Mouse (Mus musculus) adrenal gland, adult 18-20 months (tissue): ENCODE measurements around the gene Tiam2. TPM values are rescaled to one million over a fixed set of nuclear protein-coding genes. Genes with fewer than 3 reads are reported as not detected.

Source experiments
- DNase-seq, 2 experiments: peaks; one replicate each; pipeline ENCODE4 v3.0.0; 2021 to 2022; ENCODE audit warnings: low spot score in 2 of 2
- total RNA-seq, 2 experiments: library from RNA; stranded (reverse); gene quantifications; 1 replicate in 1 of 2; 2 replicates in 1 of 2; pipeline ENCODE4 v1.2.3; 2021

Gene Tiam2
- total RNA-seq, 2 experiments from 2014 or later = 6.4 to 29.1 TPM

- no peak for DNase-seq
These were observed 165.3 kb downstream of the Tiam2 start for GRCm38 (mm10) chr17:3491667-3492066.

GRCm38 (mm10) chr17:3495576-3495975 is 169.2 kb downstream of the Tiam2 start:
- no peak for DNase-seq

DNA sequence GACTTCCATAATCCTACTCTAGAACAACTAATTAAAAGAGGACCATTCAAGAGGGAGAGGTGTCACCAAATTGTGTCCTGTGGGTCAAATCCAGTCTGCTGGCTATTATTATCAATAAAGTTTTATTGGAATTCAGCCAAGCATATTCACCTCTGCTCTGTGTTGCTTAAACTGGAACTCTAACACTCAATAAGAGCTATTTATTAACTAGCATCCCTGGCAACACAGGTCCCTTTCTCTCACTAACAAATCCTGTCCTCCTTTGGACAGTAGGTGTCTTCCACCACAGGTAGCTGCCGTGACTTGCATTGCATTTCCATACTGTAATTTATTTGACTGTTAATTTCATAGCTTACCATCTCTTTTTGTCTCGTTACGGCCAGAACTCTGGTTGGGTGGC is 169.7 kb downstream of the Tiam2 start:
- DNase-seq = no peak

- no peak for DNase-seq
These were observed 171.7 kb downstream of the Tiam2 start for GRCm38 (mm10) chr17:3498086-3498485.

GRCm38 (mm10) chr17:3498580-3498979 is 172.2 kb downstream of the Tiam2 start:
- DNase-seq = no peak

DNA sequence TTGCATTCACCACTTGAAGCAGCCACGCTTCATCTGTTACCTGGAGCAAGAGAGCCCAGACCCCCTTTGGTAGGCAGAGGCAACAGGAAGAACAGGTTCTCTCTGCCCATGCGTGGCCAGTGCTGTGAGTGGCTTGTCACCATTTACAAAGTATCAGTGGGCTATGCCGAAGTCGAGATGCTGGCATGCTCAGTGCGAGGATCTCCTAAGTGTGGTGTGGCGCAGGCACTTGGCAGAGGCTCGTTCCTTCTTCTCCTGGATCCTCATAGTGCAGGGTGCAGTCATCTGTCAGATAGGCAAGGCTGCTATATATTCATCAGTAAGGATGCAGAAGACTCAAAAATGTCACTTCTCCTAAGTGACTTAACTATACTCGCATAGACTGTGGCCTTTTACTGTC is 173.1 kb downstream of the Tiam2 start:
- DNase-seq = no peak

- DNase-seq = no peak
These were observed 173.7 kb downstream of the Tiam2 start for GRCm38 (mm10) chr17:3500076-3500475.

- DNase-seq = no peak
These were observed 174.6 kb downstream of the Tiam2 start for GRCm38 (mm10) chr17:3500936-3501335.

DNA sequence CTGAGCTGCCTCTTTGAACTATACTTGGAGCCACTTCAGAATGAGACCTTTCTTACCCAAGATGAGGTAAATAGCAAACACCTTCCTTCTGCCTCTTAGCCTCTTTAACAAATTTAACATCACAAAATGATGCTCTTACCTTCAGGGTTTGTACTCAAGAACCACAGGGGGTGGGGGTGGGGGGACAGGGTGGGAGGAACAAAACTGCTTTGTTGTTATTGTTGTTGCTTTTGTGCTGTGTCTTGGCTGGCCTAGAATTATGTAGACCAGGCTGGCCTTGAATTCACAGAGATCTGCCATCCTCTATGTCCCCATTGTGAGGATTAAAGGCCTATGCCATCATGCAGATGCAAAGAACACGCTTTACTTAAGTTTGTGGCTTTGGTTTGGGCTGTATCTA is 179.3 kb downstream of the Tiam2 start:
- DNase-seq = no peak

DNA sequence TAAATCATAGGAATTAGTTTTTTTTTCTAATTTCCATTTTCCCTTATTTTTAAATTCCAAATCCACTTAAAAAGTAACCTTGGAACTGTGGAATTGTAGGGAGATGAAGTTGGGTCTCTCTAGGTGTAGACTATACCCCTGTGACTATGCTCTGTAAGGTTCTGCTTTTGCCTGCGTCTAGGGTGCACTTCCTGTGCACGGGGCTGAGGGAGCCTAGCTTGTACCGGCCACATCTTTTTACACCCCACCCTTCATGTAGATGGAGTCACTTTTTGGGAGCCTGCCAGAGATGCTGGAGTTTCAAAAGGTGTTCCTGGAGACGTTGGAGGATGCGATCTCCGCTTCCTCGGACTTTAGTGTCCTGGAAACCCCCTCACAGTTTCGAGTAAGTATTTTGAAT is 180.1 kb downstream of the Tiam2 start:
- no peak for DNase-seq

GRCm38 (mm10) chr17:3509841-3510240 is 183.5 kb downstream of the Tiam2 start:
- DNase-seq = peak; percentile 47 to 55

GRCm38 (mm10) chr17:3514316-3514715 is 187.9 kb downstream of the Tiam2 start:
- no peak for DNase-seq

- no peak for DNase-seq
These were observed 189.5 kb downstream of the Tiam2 start for GRCm38 (mm10) chr17:3515851-3516250.

- no peak for DNase-seq
These were observed 190.0 kb downstream of the Tiam2 start for GRCm38 (mm10) chr17:3516406-3516805.

DNA sequence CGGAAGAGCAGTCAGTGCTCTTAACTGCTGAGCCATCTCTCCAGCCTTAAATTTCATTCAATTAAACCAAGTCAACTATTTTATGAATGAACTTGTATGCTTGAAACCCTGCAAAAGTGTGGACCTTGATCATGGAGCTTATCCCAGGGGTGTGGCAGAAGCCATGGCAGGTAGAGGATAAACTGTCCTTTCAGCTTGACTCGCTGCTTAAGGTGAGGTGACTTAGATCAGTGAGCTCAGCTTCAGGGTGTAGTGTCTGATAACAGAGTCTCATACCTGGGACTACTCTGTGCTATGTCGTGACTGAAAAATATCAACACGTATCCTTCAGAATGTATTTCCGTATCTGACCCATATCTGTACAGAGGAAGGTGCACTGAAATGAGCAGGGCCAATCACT is 194.0 kb downstream of the Tiam2 start:
- no peak for DNase-seq

GRCm38 (mm10) chr17:3527841-3528471 is 201.6 kb downstream of the Tiam2 start:
- DNase-seq = no peak

DNA sequence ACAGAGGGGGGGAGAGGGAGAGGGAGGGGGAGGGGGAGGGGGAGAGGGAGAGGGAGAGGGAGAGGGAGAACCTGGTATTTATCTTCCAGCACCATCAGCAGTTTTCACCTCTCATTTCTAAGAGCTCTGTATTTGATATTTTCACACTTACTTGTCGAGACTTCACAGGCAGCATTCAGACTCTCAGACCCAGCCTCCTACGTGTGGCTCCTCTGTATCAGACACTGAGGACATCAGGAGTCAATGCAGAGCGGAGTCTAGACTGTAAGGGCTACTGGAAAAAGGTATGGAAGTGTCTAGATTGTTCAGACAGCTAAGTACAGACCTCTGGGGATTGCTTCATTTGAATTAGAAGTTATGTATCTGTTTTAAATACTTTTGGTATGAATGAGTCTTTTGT is 203.2 kb downstream of the Tiam2 start:
- no peak for DNase-seq

DNA sequence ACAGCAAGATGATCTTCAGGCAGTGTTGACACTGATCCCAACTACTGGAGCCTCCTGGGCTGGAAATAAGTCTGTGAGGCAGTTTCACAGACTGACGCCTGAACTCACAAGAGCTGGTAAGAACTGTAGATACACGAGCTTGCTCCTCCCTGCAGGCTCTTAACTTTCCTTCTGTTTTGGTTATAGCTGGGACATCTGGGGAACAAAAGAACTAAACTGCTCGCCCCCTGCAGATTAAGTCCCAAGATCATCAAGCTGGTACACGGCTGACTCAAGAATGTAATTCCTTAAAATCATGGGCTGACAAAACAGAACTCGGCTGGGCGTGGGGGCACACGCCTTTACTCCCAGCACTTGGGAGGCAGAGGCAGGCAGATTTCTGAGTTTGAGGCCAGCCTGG is 204.2 kb downstream of the Tiam2 start:
- DNase-seq = no peak

DNA sequence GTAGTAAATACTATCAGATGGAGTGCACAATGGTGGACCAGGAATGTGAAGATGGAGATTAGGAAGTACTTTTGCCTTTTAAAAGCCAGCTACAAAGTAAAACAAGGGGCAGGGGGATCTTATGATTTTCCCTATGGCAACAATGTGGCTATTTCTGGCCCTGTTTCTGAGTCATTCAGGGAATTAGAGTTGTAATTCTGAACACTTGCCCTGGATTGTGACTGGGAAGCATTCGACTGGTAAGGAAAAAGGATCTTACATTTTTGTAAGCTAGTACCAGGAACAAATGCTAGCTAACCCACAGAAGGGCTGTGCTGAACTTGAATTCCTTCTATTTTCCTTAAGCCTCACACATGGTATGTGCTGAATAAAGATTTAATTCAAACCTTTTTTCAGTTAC is 205.3 kb downstream of the Tiam2 start:
- DNase-seq = no peak

DNA sequence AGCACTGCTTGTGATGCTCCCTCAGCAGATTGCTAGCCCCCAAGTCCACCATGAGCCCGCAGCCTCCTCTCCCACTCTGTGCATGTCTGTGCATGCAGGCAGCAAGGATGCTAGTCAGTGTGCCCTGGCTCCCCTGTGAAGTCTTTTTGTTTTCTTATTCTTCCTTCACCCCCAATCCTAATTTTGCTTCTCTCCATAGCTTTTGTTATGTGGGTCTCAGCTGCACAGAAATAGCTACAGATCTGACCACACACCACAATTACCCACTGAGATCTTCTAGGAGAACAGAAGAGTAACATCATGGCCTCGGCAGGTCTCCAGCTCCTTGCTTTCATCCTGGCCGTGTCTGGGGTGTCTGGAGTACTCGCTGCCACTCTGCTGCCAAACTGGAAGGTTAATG is 205.9 kb downstream of the Tiam2 start, which contains the start of gene Cldn20:
Gene Cldn20 (plus strand): TSS at position 301 of the 400 bp plus-strand sequence.
- no peak for DNase-seq

DNA sequence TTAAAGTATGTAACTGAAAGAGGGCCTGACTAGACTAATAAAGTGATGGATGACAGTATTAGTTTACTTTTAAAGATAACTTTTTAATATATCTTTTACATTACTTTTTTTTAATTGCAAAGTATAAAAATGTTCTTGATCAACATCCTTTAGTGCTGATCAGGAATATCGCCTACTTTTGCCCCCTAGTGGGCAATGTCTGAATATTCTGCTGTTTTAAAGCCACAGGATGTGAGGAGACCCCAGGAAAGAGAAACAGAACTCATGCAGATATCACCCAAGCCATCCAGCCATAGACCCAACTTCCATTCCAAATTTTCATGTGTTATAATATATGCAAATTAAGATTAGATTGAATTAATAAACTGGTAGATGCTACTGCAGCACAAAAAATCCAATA is 207.1 kb downstream of the Tiam2 start:
- no peak for DNase-seq

- DNase-seq = no peak
These were observed 213.9 kb downstream of the Tiam2 start for GRCm38 (mm10) chr17:3540304-3540703.

- no peak for DNase-seq
These were observed 214.7 kb downstream of the Tiam2 start for GRCm38 (mm10) chr17:3541033-3541432.

DNA sequence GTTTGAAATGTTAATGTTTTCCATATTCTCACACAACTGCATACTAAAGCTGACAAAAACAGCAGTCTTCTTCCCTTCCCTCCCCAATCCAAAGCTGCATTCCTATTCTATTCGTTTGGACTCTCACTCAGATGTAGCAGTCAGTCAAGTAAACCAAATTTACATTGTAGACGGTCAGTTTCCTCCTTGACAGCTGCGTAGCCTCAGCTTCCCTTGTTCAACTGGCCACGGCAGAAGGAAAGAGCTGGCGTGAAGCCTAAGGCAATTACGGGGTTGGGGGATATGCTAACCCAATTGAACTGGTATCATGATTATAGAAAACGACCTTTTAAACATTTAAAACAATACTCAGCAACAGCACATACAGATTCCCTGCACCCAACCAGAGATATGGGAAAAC is 221.4 kb downstream of the Tiam2 start:
- DNase-seq = no peak
